Mouse (Mus musculus) left cerebral cortex, adult 18-20 months (tissue): ENCODE results near the gene Mybphl. TPM values are rescaled to one million over a fixed set of nuclear protein-coding genes. Genes with fewer than 3 reads are reported as not detected.

Source experiments
- DNase-seq, 2 experiments: peaks; one replicate each; pipeline ENCODE4 v3.0.0; 2021 to 2022; ENCODE audit warnings: low spot score in 2 of 2, mixed read lengths in 1 of 2
- total RNA-seq, 2 experiments: library from RNA; stranded (reverse); gene quantifications; 2 replicates each; pipeline ENCODE4 v1.2.3; 2021

Mybphl gene
- total RNA-seq, 2 experiments from 2014 or later: 0.26 to 0.49 TPM

DNA sequence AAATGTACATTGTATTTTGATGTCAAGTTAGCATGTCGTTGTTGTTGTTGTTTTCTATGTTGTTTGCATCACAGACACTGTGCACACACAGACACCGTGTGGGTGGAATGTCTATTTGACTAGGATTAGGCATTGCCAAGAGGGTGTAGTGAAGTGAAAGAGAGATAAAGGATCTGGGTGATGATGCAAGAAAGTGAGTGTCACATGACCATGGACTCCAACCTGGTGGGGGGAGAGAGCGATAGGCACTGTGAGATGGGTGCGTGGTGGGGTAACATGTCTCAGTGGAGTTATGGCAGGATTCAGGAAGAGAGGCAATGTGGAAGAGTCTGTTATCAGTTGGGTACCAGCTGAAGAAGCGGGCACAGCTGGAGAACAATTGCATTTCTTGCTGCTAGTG is 4.0 kb downstream of the Mybphl start:
- DNase-seq: no peak

DNA sequence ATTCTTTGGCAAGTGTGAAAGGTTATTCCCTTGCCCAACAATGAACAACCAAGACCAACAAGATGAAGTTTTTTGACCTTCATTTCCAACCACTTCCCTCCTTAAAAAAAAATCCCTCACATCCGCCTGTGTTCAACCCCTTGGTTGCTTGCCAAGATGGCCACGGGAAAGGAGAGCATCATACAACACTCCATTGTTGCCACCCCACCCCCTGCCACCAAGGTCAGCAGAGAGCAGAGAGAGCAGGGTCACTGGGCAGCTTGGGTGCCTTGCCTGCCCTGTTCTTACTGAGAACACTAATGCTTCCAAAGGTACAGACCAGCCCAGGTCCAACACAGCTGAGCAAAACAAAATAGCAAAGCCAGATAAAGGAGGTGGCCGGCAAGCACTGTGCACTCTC is 7.6 kb downstream of the Mybphl start:
- DNase-seq: no peak

DNA sequence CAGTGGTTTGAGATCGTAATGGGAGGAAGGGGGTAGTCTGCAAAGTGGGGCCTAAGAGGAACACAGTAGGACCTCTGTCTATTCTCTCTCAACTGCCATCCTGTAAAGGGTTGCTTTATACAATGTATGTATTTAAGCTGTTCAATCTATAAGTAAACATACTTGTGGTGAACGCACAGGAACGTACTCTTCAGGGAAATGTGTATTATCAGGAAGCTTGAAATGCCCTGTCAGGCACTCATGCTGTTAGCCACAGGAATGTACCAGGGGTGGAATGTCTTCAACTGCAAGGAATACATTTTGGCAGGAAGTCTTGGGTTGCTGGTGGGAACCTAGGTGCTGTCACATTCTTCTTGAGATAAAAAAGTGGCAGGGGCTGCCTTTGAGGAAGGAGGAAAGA is 8.0 kb downstream of the Mybphl start:
- no peak for DNase-seq

DNA sequence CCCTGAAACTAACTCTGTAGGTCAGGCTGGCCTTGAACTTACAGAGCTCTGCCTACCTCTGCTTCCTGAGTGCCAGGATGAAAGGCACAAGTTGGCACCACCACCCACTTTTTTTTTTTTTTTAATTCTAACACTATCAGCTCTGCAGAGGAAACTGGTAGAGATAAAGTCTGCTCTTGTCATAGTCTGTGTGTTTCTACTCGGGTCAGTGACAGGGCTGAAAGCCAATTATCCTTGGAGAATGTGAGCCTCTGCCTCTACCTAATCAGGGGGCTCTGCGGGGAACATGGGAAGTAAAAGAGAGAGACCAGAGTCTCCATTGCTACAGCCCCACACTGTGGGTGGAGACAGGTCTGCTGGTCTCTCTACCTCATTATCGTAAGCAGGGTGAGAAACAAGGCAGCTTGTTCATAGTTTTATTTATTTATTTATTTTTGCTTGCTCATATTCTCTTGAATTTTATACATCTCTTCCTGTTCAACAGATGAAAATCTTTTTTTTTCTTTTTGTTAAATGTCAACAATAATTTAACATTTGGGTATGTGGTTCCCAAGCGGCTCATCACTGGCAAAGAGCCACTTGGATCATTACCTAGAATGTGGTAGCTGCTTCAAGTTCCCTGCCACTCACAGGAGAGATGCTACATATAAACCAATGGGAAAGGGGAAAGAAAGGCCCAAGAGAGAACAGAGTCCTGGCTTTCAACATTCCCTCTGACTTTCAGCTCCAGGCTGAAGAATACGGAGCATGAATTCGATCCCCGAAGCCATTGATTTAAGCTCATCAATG is 14.4 kb downstream of the Mybphl start:
- no peak for DNase-seq

DNA sequence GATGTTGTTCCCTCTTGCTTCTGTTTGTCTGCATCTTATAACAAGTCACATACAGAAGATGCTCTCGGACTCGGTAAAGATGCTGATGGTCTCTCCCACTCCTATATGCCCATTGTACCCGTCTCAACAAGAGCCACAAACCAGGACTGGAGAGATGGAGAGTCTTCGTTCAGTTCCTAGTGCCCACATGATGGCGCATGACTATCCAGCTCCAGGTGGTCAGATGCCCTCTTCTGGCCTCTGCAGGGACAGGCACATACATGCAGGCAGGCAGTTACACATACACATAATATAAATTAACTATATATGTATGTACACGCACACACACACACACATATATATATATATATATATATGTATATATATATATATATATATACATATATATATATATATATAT is 16.0 kb downstream of the Mybphl start:
- DNase-seq: no peak

DNA sequence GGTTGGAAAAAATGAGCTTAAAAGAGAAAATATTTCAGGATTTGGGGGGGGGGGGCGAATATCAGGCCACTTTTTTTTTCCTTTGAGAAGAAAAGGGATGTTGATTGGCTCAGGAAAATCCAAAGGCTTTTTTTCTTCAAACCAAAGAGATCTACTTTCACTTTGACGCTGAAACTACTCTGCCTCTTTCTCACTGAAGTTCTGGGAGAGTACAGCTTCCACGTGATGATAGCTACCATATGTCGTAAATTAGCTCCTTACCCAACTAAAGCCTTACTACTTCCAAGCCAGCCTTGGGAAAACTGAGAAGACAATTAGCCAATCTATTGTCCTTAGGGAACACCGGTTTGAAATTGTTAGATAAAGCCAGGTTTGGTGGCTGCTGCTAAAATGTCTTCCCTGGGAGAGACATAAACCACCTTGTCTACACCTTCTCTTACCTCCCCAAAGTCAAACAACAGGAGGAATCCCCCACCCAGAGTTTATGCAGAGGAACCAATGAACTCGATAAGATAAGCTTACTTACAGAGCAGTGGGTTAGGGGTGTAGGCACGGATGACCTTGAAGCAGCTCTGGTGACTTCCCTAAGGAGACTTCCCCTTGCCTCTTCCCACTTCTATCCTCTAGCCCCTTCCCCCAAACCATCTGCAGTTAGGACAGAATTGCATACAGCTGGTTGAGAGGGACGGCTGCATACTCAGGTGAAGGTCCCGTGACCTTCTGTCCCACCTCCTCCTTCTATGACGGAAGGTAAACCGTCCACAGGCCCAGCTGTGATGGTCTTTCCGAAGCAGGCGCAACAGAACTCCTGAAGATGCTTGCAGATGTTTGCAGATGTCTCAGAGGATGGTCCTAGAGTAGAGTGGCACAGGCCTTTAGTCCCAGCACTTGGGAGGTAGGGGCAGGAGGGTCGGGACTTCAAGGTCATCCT is 17.5 kb downstream of the Mybphl start:
- no peak for DNase-seq

DNA sequence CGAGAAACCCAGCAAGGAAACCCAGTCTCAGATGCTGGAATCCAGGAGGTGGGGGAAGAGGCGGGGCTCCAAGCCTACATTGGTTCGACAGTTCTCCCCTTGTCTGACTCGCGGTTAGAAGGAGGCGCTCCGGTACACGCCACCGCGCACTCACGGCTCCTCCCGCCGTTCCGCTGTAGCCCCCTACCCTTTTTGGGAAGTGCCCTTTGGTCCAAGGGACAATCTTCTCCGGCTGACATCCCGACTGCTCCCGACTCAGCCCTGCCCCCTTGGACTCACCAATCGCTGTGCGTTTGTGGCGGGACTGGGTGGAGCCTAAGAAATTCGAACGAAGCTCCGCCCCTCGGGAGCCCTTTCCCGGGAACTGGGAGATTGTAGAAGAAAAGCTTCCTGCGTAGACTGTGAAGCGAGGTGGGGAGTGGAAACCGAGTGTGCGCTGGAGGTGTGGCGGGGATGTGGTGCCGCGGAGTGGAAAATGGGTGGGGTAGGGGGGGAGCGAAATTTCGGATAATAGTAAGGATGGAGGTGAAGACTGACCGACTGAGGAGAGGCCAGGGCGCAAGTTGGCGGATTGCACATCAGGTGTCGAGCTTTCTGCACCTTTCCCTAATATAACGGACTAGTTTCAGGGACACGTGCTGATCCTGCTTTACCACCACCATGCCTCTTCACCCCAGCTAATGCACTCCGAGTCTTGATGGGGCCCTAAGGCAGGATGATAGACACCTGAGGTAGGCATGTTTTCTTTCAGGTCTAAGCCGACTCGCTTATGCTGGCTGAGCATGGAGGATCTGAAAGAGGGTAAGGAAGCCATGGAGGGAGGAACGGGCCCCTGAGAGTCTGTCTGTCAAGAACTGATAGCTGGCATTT is 19.0 kb downstream of the Mybphl start, which contains the start of gene Psrc1:
TSS of gene Psrc1 (plus strand) at position 355 of the 870 bp plus-strand sequence.
- DNase-seq: peak; percentile 86 to 91

DNA sequence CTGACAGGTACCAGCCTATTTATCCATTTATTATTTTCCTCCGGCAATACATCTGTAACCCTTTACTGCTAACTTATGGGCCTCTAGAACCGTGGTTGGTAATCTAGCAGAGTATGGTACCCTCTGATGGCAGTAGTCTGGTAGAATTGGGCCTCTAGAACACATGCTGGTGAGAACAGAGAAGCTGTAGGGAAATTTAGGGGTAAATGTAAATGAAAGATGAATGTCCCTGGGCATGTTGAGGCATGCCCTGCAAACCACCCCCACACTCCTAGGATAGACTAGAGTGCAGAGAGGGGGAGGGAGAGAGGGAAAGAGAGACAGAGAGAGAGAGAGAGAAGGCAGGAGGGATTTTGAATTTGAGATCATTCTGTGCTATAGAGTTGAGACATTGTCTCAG is 19.7 kb downstream of the Mybphl start:
- no peak for DNase-seq

DNA sequence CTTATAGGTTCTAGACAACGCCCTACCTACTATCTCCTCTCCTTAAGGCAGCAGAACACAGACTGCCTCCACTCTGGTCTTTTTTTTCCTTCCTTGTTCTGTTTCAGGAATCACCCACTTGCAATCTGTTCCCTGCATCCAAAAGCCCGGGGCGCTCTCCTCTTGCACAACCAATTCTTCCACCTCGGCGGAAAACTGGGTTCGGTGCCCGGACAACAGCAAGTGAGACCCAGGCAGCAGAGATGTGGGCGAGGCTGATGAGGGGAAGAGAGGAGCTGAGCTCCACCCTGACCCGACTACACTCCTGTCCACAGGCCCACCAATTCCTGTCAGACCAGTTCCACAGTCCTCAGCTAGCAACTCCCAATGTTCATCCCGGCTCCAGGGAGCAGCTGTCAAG is 21.5 kb downstream of the Mybphl start:
- peak; percentile 75 to 86 for DNase-seq

DNA sequence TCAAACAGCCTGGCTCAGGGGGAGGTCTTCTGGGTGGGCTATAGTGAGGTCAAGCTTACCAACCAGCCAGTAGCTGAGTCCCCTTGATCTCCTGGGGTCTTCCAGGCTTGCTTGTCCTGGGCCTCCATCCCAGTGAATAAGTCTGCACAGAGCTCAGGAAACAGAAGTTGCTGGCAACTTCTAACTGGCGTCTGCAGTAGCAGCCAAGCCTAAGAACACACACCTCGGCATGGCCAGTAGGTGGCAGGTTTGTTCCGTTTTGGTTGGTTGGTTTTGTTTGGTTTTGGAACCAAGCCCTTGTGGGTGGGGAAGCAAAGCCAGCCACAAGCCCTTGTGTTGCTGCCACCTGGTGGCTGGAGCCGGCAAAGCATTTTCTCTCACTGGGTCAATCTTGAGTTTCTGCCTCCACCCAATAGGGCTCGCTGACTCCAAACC is 24.4 kb downstream of the Mybphl start:
- DNase-seq: peak; percentile 98 to 99

DNA sequence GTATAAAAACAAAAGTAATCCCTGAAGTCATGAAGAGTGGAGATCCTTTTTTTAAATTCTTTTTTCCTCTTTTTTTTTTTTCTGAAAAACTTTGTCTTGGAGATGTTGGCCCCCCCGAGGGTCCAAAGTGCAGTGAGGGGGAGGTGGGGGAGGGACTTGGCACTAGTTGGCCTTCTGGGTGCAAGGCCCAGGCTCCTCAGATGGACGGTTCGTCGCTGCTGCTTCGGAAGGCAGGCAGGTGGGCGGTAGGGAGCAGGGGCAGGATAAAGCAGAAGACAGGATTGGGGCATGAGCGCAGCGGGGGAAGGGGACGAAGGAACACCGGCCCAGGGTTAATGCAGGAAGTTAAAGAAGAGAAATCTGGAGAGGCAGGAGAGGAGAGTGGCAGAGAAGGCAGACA is 27.6 kb downstream of the Mybphl start:
- no peak for DNase-seq

DNA sequence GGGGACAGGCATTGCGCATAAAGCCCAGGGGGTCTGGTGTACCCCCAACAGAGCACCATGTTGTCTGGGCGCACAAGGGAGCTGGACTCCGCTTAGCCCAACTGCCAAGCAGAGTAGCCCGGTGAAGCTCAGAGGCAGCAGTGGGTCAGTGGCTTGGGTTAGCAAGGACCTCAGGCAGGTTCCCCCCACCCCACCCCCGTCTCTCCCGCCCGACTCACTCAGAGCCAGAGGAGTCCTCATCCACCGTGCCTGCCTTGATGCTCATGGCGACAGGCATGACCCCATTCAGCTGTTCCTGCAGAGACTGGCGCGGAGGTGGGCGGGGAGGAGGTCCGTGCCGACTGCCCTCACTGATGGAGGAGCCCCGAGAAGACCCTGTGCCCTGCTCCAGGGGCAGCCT is 28.1 kb downstream of the Mybphl start:
- DNase-seq: no peak

DNA sequence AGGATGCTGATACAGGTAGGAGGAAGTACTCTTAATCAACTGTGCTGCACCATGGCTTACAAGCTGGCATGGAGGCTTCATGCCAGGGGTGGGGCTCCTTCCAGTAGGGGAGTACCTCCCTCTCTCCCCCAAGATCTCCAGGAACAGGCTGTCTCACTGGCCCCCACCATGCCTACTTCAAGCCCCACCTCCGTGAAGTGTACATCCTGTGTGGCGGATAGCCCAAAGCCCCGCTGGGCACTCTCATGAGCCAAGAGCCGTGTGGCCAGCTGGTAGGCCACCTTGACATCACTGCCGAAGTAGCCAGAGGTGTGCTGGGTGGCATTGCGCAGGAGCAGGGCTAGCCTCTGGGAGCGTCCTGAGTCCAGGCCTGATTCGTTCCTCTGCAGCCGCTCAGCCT is 33.6 kb downstream of the Mybphl start:
- no peak for DNase-seq

DNA sequence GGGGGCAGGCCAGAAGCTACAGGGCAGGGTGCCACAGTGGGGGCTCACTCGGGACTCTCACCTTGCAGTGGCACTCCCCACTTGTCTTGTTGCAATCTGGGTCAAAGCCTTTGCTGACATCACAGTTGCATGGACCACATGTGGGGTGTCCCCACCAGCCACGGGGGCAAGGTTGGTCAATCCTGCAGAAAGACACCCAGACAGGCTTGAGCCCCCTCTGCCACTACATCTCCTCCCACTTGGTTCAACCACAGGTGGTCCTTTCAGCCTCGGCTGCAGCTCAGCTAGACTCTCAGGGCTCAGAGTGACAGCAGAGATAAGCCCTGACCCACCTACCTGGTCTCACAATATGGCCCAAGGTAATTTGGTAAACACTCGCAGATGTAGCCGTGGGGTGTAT is 35.7 kb downstream of the Mybphl start:
- no peak for DNase-seq

DNA sequence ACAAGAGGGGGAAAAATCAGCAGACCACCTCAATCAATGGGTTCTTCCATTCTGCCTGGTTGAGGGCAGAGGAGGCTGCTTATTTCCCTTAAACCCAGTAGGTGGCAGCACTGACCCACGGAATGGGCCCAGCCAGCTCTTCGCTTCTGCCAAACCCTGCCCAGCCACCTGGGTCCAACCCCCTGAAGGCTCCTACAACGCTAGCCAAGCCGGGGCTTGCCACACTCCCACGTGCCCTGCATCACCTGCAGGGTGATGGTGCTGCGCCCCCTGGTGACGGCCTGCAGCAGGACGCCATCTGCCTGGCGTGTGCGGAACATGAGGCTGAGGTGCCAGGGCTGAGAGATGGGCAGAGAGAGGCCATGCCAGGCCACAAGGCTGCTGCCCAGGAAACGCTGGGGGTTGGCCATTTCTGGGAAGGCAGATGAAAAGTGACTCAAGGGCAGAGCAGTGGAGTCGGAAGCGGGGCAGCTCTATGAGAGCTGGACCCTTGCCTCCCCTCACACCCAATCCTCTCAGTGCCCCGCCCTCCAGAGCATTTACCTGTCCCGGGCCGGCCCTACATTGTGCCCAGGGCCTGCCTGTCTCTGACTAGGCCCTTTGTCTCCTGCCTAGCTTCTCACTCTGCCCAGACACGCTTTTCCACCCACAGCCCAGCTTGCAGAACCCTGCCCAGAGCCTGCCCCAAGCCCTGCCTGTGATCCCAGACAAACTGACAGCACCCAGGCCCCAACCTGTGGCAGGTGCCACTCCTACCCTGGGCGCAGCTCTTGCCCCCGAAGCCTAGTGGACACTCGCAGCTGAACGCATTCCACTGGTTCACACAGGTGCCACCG is 37.2 kb downstream of the Mybphl start:
- peak; percentile 78 to 79 for DNase-seq

DNA sequence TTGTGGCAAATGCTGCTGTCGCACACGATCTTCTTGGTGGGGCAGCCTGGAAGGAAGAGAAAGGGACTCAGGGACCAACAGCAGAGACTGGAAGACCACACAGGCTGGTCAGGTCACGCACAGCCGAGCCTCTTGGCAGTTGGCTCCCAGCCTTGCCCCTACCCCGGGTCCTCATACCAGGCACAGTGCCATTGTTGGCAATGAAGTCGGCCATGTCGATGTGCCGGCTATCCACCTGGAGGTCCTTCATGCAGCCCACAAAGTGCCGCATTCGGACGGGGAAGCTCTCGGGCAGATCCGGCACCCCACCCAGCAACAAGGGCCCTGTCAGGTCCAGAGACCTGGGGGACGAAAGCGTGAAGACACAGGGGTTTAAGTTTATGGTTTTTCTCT is 37.8 kb downstream of the Mybphl start:
- DNase-seq: no peak

DNA sequence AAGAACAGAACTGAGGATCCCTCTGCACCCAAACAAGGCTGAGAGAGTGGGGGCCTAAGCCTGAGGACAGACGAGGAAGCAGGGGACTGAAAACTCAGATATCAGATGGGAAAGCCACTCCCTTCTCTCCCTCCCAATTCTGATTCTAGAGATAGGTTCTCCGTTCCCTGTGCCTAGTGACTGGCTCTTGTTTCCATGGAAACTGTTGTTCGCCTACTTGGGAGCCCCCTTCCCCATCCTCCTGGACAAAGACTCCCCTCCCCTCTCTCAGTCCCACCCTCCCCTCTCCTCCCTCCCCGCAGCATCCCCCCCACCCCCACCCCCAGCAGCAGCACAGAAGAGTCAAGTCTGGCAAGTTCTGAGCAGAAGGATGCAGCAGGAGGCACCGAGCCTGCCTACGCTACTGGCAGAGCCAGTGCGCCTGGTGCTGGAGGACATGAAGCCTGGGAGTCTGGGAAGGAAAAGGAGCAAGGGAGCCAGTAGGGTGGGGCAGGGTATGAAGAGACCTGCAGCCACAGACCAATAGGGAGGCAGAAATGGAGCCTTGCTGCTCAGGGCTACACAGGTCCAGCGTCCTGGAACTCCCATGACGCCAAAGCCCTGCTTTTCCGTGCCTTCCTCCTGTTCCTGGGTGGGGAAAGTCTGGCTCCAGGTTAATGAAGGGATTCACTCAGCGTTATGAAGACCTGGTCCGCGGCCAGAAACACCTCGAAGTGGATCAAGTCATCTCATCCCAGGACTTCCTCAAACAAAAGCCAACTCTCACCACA is 41.0 kb downstream of the Mybphl start:
- peak; percentile 59 to 77 for DNase-seq

DNA sequence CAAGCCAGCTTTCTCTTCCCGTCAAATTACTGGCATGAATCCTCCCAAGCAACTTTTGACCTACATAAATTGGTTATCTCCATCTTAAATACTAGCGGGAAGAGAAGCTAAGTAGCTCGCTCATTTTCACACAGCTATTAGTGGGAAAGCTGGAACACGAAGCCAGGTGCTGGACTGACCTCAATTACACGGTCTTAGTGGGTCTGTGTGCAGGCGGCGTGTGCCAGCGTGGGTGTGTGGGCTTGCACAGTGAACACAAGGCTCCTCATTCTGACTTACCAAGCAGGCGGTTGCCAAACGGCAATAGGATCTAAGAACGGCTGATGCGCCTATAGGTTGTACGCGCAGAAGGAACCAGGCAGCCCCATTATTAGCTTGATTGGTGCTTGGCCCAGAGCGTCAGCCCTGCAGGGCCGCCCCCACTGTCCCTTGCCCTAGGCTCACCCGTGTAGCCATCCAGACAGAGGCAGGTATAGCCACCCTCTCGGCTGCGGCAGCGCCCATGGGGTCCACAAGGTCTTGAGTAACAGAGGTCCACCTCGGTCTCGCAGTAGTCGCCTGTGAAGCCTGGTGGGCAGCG is 41.7 kb downstream of the Mybphl start:
- DNase-seq: peak; percentile 52 to 70

DNA sequence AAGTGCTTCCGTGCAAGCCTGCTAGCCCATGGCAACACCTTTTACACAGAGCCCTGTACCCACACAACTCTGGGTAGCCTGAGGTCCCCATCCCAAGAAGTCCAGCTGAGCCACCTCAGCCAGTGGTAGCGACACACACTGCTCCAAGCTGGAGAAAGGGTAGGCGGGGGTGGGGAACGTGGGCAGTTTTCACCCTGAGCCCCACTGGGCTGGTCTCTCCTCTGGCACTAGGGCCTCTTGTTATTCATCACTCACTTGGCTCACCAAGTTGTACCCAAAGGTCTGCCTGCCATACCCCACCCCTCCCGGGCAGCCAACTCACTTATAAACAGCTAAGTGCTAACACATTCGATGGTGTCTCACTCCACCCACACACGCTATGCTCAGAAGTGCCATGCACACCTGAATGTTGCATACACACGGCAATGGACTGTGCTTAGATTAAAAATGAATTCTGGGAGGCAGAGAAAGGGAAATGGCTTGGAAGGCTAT is 43.9 kb downstream of the Mybphl start:
- no peak for DNase-seq
